Mouse (Mus musculus): ENCODE measurements around the gene Dnmt3a.
A peak's percentile ranks its signal among the peaks of the same experiment; 100 is the strongest.

Dnmt3a gene

DNA sequence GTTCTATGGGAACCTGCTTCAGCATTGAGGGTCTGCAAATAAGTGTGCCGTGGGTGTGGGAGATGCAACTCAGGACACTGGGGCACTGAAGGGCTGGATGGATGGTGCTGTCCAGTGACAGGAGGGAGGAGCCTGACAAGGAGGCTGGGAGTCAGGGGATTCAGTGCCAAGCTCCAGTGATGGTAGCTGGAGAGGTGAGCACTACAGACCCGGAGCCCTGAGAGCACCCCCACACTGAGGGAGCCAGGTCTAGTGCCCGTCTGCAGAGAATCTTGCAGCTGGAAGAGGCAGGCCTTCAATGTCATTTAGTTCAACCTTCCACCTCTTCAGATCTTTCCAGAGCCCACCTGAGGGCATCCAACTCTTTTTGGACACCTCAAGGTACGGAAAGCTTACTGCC, at the start of gene Dnmt3a:
Gene Dnmt3a (plus strand): TSS at position 156 of the 400 bp plus-strand sequence.
- DNase-seq, result no peak

DNA sequence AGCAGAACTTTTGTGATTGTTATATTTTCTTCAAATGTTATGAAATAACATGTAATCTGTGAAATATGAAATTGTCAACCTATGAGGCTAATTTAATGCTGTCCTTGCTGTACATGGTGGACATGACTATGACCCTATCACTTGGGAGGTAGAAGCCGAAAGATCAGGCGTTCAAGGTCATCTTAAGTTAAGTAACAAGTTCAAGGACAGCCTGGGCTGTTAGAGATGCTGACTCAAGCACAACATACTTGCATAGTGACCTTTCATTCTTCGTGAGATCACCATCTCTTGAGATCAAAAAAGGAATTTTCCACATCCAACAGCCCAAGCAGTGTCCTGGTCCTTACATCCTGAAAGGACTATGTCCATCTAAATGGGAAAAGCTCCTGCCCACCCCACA, 49.6 kb upstream of the Dnmt3a start:
- no peak for DNase-seq

DNA sequence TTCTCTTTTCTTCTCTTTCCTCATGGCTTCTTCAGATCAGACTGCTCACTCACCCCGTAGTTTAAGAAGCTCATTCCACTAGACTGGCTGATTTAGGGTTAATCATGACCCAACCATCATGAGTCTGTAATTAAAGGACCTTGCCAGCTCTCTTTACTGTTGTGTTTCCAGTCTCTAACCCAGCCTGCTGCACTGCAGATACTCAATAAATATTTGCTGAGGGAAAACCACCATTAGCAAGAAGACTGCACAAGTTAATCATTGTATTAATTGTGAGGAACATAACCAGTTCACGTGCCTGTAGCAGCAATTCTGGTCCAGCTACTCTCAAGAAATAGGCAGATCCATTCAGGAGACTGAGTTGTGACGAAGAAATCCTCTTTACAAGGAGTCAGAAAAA, 47.7 kb upstream of the Dnmt3a start:
- DNase-seq, result no peak

DNA sequence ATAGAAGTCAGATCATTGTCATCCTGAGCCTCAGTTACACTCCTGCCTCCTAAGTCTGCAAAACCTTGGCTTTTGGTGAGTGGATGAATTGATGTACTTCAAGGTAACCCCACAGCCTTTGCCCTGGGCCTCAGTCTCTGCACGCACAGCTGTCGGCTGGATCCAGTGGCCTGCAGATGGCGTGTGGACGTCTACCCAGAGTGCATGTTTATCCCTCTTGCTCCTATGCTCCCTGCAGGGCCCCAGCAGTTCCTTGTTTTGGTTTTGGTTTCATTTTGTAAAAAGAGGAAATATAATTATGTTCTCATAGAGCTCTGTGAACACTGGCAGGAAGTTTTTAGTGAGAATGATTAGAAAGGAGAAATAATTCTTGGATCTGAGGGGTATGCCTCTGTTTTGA, 46.4 kb upstream of the Dnmt3a start:
- DNase-seq, result no peak

DNA sequence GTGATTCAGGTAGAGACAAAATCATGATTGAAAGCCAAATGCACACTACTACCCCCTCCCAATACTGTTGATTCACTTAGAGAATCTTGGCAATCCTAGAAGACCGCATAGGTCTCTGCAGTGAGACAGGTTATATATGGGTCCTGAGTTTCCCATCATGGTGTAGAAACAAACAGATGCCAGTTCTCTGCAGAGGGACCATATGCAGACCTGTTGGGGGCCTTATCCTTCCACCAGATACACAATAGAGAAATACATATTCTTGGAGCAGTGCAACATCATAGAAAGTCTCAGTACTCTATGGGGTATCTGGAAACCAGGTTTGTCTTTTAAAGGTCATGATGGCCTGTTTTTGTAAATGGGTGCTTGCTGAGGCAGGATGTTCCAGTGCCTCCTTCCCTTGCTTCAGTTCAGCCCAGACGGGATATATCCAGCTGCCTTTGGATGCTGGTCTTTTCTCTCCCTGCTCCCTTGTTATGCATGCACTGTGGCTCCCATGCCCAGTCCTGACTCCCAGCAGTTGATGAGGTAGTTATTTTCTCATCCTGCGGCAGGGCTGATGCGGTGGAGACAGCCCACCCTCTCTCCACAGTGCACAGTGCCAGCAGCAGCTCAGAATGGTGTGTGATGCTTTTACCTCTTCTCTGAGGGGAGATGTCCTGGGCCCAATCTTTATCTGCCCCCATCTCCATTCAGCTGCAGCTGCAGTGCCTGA, 44.8 kb upstream of the Dnmt3a start:
- no peak for DNase-seq

DNA sequence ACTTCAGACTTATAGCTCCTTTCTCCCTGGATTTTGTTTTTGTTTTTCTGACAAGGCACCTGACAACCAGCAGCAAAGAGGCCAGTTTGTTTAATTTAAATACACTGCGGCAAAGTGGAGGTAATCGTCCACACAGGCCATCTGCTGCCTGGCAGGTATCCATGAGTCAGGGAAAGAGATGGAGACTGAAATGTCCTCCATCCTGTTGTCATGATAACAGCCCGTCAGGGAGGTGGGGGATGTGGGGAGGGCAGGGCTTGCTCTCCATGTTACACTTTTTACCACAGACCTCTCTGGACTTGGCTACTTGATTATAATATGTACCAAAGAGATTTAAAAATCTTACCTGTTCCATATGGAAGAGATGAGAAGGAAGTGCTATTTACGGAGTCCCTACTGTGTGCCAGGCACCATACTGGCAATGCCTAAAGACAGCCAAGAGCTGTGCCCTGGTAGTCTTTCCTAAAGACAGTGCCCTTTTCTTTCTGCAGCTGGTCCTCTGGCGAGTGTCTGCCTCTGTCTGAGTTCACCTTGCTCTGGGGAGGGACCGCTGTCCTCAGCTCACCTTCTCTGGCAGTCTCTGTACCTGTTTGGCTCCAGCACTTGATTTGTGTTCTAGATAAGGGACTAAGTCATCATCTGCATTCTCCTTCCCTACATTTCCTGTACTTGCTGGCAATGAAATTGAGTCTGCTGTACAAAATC, 44.1 kb upstream of the Dnmt3a start:
- no peak for DNase-seq

DNA sequence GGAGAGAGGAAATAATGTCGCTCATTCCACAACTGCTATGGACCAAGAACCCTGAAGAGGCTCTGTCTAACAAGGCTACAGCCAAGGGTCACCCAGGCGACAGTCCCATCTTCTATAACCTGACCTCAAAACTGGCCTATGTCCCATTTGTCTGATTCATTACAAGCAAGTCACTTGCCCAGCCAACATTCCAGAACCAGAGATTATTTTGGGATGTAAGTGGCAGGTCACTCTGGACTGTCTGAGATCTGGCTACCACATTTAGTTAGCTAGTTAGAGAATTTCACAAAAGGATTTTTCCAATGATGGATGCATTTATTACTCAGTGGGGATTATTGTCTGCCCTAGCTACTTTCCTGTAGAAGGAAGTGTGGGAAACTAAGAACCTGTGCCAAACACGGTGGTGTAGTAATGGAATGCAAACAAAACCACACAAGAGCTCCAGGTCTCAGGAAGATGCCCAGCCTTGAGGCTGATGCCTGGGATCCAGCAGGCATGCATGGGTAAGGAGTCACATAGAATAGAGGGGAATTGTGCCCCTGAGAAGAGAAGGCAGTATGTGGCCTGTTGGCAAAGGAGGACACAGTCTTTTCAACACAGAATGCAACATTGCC, 41.5 kb upstream of the Dnmt3a start:
- no peak for DNase-seq

DNA sequence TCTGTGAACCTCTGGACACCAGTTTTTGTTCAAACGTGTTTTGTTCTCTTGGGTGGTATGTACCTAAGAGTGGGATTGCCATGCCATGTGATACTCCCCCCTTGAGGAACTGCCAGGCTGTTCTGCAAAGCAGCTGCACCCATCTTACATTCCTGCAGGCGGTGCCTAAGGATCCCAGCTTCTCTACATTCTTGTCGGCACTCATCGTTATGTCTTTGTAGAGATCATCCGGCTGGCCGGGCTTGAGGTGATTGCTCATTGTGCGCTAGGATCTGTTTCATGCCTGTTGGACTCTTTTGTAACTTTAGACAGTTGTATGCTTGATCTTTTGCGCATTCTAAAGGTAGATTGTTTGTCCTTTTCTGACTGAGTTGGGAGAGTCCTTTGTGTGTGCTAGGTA, 38.4 kb upstream of the Dnmt3a start:
- DNase-seq, result no peak

DNA sequence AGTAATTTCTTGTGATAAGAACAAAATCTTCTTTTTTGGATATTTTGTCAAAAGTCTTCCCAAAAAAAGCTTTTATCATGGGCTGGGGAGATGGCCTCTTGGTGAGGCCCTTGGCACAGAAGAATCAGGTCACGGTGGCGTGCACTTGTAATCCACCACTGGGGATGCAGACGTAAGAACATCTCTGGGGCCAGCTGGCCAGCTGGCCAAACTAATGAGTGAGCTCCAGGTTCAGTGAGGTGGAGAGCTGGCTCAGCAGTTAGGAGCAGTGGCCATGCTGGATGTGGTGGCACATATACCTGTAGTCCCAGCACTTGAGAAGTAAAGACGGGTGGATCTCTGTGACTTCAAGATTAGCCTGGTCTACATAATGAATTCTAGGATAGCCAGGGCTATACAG, 37.4 kb upstream of the Dnmt3a start:
- DNase-seq, result no peak

DNA sequence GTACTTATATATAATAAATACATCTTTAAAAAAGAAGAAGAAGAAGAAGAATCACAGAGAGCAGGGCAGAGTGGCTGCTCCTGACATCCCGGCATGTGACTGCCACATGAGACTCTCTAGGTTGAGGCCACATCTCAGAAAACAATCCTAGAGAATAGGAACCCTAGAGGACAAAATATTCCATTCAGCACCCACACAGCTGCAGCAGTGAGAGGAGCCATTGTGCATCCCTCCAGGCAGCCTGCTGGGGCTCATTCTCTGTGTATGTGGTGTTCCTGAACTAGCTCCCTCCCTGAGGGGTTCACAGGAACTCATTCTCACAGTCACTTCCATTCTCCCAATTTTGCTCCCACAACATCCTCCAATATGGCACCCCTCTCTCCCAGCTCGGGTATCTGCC, 35.3 kb upstream of the Dnmt3a start:
- peak; percentile 41 for DNase-seq

DNA sequence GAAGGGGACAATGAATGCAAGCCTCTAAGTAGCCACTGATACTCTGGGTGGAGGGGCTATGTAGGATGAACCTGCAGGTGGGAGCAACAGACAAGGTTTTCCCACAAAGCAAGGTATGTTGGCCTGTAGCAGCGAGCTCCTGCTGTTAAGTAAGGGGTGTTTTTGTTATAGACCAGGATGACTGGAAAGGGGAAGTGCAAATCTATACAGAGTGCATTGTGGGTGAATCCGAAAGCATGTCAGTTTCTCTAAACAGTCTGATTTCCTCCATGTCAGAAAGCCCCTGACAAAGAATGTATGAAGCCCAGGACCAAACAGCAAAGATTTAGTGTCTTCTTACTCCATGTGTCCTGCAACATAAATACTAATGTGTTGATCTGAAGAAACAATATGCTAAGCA, 34.7 kb upstream of the Dnmt3a start:
- no peak for DNase-seq

DNA sequence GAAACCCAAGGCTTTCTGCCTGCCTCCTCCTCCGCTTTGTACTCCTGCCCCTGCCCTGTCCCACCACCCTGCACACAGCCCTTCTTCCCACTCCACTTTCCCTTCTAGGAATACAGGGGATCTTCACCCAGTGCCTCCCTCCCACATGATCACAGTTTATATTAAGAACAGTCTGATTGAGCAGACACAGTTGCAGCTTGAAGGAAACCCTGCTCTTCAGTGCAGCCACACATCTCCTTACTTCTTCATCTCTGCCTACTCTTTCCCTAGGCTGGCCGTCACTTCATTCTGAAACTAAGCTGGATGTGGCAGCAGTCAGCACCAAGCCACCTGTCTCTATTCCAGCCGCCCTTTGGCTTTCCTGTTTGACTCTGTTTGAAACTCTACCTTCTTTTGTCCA, 32.2 kb upstream of the Dnmt3a start:
- peak; percentile 66 for DNase-seq

DNA sequence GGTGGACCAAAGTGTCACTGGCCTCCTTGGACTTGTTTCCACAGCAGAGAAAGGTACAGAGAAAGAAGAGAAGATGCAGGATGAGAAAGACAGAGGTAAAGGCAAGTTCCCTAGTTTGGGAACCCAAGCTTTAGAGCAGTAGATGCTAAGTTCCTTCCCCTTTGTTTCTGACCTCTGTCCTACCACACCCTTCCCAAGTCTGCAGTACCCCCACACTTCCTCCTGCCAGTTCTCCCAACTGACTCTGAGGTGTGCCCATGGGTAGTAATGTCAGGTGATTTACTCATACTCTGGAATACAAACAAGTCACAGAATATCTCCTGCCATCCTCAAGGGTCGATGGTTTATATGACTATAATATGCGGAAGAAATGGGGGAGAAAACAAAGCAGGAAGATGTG, 29.8 kb upstream of the Dnmt3a start:
- DNase-seq, result no peak

DNA sequence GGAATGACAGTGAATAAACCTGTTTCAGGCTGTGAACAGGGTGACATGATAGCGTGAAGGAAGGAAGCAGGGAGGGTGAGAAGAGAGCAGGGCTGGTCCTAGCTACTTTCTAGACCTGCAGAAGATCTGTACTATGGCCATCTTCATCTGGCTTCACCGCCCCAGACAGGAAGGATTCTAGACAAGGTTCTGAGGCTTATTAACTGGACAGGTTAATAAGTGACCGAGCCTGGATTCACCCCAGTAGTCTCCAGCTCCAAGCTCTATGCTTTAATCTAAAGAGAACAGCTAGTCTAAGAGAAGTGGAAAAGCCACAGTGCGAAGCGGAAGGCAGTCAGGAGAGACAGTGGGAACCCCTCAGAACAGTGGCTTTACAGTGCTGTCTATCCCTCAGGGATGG, 28.1 kb upstream of the Dnmt3a start:
- DNase-seq, result no peak

DNA sequence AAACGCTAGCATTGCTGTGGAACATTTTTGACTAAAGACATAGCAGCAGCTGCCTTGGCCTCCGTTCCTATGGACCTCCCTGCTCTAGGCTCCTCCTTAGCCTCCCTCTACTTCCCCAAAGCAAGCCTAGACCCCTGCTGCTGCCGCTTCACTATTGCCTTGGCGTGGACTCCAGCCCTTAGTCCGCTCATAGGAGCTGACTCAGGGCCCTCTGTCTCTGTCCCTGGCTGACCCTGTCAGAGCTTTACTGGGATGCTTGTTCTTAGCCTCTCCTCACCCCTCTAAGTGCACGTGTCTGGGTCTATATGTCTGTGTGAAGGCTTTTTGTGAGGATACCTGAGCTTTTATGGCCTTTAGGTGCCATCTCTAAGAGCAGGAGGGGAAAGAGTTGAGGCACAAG, 27.5 kb upstream of the Dnmt3a start:
- DNase-seq, result no peak

DNA sequence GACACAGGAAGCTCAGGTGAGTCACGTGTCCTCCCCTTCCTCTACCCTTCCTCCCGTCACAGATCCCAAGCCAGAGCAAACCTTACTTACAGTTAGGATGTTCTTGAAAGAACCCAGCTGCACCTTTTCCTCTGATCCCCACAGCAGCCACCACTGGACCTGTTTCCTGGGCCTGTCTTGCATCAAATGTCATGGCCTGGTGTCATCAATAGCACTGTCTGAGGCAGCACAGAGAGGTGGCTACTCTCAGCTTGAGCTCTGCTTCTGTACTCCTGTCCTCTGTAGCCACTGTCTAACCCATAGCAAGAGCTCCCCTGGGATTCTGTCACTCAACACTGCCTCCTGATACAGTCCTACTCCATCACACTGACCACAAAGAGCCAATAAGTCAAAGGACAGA, 26.2 kb upstream of the Dnmt3a start:
- DNase-seq, result no peak

DNA sequence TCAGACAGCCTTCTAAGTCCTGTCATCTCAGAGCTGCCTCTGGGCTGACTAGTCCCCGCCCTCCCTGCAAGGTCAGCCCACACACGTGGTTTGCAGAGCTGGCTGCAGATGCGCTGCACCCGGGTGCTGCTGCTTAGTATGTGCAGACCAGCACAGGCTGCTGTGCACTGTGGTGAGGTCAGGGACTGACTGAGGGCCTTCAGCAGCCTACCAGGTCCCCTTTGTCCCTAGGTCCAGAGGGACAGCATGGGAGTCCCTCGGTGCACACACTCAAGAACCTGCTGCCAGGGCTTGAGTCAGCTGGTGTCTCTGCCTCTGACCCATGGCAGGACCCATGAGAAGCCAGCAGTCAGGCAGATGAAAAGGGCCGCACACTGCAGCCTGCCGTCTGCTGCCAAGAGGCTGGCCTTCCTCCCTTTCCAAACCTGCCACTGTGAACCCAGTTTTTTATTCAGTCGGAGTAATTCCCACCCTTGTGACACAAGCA, 25.4 kb upstream of the Dnmt3a start:
- peak; percentile 76 for DNase-seq

DNA sequence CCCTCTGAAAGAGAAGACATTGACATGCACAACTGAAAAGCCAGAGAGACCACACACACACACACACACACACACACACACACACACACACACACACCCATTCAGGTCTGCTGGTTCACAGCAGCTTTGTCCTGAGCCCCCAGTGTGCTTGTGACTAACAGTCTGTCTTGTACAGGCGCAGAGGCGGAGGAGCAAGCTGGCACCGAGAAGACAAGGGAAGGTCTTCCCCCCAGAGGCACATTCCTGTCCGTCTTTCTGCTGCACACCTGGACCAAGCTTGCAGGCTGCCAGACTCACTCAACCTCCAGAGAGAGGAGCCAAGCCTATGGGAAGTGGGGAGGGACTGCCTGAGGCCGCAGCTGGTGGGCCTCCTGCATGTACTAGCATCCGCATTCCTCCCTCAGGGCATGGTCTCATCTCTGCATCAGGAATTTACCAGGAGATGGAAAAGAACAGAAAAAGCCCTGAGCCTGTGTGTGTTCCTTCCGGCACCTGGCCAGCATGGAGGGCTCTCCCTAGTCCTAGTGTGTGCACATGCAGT, 24.8 kb upstream of the Dnmt3a start:
- DNase-seq, result no peak

DNA sequence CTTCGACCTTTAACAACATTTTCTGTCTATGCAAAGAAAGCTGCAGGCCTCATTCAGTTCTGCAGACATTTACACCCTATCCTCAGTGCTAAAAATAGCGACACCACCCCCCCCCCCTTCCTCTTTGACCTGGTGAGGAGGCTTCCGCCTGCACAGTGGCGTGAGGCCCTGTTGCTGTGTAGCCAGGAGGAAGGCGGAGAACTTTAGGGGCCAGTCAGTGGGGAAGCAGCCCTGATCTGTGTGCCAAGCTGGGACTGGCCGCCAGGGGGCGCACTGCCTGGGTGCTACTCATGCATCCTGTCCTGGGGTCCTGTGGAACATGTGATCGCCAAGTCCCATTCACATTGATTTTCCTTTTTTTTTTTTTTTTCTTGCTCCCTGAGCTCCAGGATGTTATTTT, 24.3 kb upstream of the Dnmt3a start:
- peak; percentile 83 for DNase-seq

DNA sequence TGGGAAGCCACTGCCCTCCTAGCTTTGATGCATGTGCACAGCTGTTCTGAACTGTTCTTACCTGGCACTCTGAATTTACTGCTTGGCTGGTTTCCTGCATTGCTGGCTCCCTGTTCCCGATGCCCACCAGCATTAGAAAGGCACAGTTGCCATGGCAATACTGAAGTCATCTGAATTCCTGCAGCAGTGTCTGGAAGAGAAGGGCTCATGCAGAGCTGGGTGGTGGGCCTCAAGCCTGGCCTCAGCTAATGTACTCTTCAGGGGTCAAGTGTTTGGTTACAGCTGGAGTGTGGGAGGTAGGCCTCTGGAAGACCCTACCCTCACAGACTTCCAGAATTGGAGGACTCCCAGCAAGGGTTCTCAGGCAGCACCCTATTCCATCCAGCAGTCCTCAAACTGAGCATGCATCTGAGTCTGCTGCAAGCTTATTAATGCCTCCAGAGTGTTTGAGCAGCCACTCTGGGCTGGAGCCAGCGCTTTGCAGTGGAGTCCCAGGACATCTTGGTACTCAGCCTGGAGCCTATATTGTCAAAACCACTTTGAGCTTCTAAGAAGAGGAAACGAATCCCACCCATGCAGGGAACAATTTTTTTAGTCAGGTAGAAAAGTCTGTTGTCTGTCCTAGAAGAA, 22.5 kb upstream of the Dnmt3a start:
- no peak for DNase-seq

DNA sequence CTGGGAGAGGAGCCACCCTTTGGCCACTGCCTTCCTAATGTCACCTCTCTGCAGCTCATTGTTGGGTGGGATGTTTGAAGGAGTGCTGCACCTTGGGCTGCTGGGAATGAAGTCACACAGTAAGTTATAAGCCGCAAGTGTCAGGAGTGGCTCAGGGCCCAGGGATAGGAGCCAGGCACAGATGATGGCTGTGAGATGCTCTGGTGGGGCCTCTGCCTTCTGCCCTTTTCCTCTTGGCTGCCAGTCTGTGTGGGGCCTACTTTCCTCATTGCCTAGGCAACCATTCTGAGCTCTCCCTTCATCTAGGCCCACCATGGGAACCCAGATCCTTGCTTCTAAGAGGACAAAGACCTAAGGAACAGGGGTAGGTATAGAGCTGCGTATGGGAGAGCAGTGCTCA, 21.5 kb upstream of the Dnmt3a start:
- no peak for DNase-seq

DNA sequence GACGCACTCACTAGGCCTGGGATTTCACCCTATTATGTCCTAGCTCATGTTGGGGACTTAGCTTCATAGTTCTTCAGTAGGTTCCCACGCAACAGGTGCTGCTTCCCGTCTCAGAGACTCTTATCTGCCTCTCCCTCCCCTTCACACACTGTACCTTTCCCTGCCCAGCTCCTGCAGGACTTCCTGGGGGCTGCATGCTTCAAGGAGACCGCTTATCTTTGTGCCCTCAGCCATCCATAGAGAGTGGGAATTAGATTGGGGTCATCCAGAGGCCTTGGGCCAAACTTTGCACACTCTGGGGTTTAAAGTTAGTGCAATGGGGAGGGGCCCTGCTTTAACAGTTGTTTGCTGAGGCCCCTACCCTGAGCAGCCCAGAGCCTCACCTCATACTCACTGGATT, 21.1 kb upstream of the Dnmt3a start:
- no peak for DNase-seq

DNA sequence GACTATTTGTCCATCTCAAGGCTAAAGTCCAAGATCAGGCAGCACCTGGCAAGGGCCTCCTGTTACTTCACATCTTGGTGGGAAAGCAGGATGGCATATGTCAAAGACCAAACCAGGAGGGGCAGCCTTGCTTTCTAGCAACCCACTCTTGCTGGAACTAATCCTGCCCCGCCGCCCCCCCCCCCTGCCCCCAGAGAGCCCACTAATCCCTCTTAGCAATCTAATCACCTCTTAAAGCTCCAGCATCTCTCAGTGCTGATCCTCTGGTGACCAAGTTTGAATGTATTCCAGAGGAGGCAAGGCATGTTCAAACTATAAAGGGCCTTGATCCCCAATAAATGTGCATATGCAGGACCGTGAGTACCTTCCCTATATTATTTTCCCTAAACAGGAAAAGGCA, 18.8 kb upstream of the Dnmt3a start:
- DNase-seq, result no peak

DNA sequence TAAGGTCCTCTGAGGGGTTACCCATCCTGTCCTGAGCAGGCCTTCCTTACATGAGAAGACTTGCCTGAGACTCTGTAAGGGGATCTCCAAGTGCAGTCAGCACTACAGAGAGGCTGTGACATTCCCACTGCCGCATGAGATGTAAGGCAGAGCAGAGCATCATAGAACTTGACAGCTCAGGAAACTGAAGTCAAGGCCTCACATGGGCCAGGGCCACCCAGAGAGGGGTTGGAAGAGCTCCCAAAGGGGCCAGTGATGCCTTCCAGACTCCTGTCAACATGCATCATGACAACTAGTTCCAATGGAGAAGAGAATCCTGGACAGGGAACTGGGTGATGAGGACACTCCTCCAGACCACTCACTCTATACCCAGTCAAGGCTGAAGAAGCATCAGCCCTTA, 18.3 kb upstream of the Dnmt3a start:
- no peak for DNase-seq

Measured in right cerebral cortex, adult 18-20 months (tissue).